Mouse (Mus musculus) myocyte (in vitro differentiated cells): Measurements from ENCODE around the gene Gsap. TPM values are rescaled to one million over a fixed set of nuclear protein-coding genes. Genes with fewer than 3 reads are reported as not detected.
A peak's percentile ranks its signal among the peaks of the same experiment; 100 is the strongest.

ENCODE experiments used
- H3K27me3 ChIP-seq: one replicate; pipeline ENCODE4 v1.6.1; 2011; ENCODE audit not compliant: control insufficient read depth, insufficient read depth, insufficient read length
- H3K36me3 ChIP-seq: one replicate; pipeline ENCODE4 v1.6.1; 2011; ENCODE audit not compliant: control insufficient read depth, insufficient read depth
- H3K4me2 ChIP-seq: one replicate; pipeline ENCODE4 v1.6.1; 2011; ENCODE audit warnings: low read depth, control low read depth
- H3K4me3 ChIP-seq: one replicate; pipeline ENCODE4 v1.5.1; 2011; ENCODE audit warnings: mild to moderate bottlenecking, control low read depth, moderate library complexity
- H3K79me2 ChIP-seq: one replicate; pipeline ENCODE4 v1.6.1; 2011; ENCODE audit not compliant: control insufficient read depth, insufficient read depth
- H3ac ChIP-seq: one replicate; pipeline ENCODE4 v1.6.1; 2011; ENCODE audit not compliant: control insufficient read depth, insufficient read length
- CEBPB ChIP-seq: IDR thresholded peaks from 2 replicates; pipeline ENCODE4 v1.6.1; 2011; ENCODE audit warnings: mild to moderate bottlenecking, moderate library complexity; ENCODE audit not compliant: poor library complexity, insufficient read depth, severe bottlenecking
- E2F4 ChIP-seq: IDR thresholded peaks from one replicate; pipeline ENCODE4 v1.6.1; 2011; ENCODE audit warnings: mild to moderate bottlenecking, control low read depth, moderate library complexity; ENCODE audit not compliant: insufficient read depth
- MAX ChIP-seq: IDR thresholded peaks from one replicate; pipeline ENCODE4 v1.6.1; 2011; ENCODE audit warnings: low read depth, mild to moderate bottlenecking, control low read depth
- MYOD1 ChIP-seq, 3 experiments: IDR thresholded peaks; one replicate each; pipeline ENCODE4 v1.6.1; 2011; ENCODE audit warnings: control low read depth in 2 of 3, low read depth in 2 of 3, mild to moderate bottlenecking in 2 of 3, moderate library complexity in 1 of 3; ENCODE audit not compliant: insufficient read length in 2 of 3, control insufficient read depth in 1 of 3
- MYOG ChIP-seq, 3 experiments: IDR thresholded peaks; one replicate each; pipeline ENCODE4 v1.6.1; 2011; ENCODE audit warnings: control low read depth in 2 of 3, low read depth in 2 of 3, mild to moderate bottlenecking in 2 of 3; ENCODE audit not compliant: insufficient read length in 2 of 3, control insufficient read depth in 1 of 3, insufficient read depth in 1 of 3
- POLR2A ChIP-seq: IDR thresholded peaks from one replicate; pipeline ENCODE4 v1.6.1; 2011; ENCODE audit warnings: low read depth, mild to moderate bottlenecking, control low read depth, moderate library complexity; ENCODE audit not compliant: insufficient read length
- POLR2AphosphoS2 ChIP-seq: IDR thresholded peaks from one replicate; pipeline ENCODE4 v1.6.1; 2011; ENCODE audit warnings: low read depth, control low read depth; ENCODE audit not compliant: insufficient read length
- REST ChIP-seq: IDR thresholded peaks from one replicate; pipeline ENCODE4 v1.6.1; 2011; ENCODE audit warnings: mild to moderate bottlenecking, control low read depth, moderate library complexity; ENCODE audit not compliant: insufficient read depth, insufficient read length
- SRF ChIP-seq: IDR thresholded peaks from one replicate; pipeline ENCODE4 v1.6.1; 2011; ENCODE audit warnings: low read depth; ENCODE audit not compliant: control insufficient read depth, insufficient read length
- TCF12 ChIP-seq: IDR thresholded peaks from one replicate; pipeline ENCODE4 v1.6.1; 2011; ENCODE audit warnings: mild to moderate bottlenecking, control low read depth; ENCODE audit not compliant: poor library complexity, insufficient read depth, severe bottlenecking
- TCF3 ChIP-seq: IDR thresholded peaks from one replicate; pipeline ENCODE4 v1.6.1; 2011; ENCODE audit warnings: low read depth, control low read depth; ENCODE audit not compliant: insufficient read length
- USF1 ChIP-seq: IDR thresholded peaks from one replicate; pipeline ENCODE4 v1.6.1; 2011; ENCODE audit warnings: low read depth, mild to moderate bottlenecking, control low read depth, moderate library complexity
- polyA plus RNA-seq: library from polyadenylated mRNA; unstranded; fragments of >200 nt; fragmentation: generic; extraction: Trizol; gene quantifications from one replicate; pipeline ENCODE4 v1.2.1, GENCODE M21; 2012; ENCODE audit warnings: missing spikeins

Gsap gene
- polyA plus RNA-seq, 1 experiment = 2.6 TPM

- Histone ChIP-seq H3K4me3 (no peak overlapping the region), H3K79me2 (no peaks in the 10 kb centered on the region), H3K27me3 (no peaks in the 10 kb centered on the region), H3ac (no peak overlapping the region), H3K36me3 (no peaks in the 10 kb centered on the region), H3K4me2 (no peak overlapping the region)
- TF ChIP-seq REST = no peak
- no peak for TF ChIP-seq MYOD1 (IDR thresholded peaks at IDR 0.05; ENCODE audit: control insufficient read depth in 1 of 3, insufficient read length in 2 of 3, low read depth in 2 of 3)
- TF ChIP-seq USF1 = no peak
- no peak for TF ChIP-seq POLR2AphosphoS2
- TF ChIP-seq CEBPB = no peak
- no peak for TF ChIP-seq TCF3
- no peak for TF ChIP-seq POLR2A
Measured at GRCm38 (mm10) chr5:21143032-21143431, 43.0 kb upstream of the Gsap start.

- Histone ChIP-seq H3K4me2 (peak overlapping the region; percentile 68), H3K36me3 (no peaks in the 10 kb centered on the region), H3K4me3 (no peak overlapping the region), H3K27me3 (no peaks in the 10 kb centered on the region), H3K79me2 (no peaks in the 10 kb centered on the region), H3ac (no peak overlapping the region)
- no peak for TF ChIP-seq POLR2AphosphoS2
- TF ChIP-seq USF1 = peak; percentile 33
- TF ChIP-seq MAX = peak; percentile 49
- no peak for TF ChIP-seq E2F4
- TF ChIP-seq REST = no peak
- TF ChIP-seq MYOD1 (IDR thresholded peaks at IDR 0.05; ENCODE audit: control insufficient read depth in 1 of 3, insufficient read length in 2 of 3, low read depth in 2 of 3) = peak; percentile 95 to 100 (median 100)
- TF ChIP-seq POLR2A = no peak
- TF ChIP-seq MYOG (IDR thresholded peaks at IDR 0.05; ENCODE audit: control insufficient read depth in 1 of 3, insufficient read depth in 1 of 3, insufficient read length in 2 of 3, low read depth in 2 of 3) = peak; percentile 98 to 100 (median 100)
- peak; percentile 71; the same call in 1 of the 2 replicates for TF ChIP-seq CEBPB
- peak; percentile 99 for TF ChIP-seq TCF12
- peak; percentile 79 for TF ChIP-seq SRF
- TF ChIP-seq TCF3 = peak; percentile 97
Measured at GRCm38 (mm10) chr5:21144506-21145169, 41.4 kb upstream of the Gsap start.

- Histone ChIP-seq H3K27me3 (no peaks in the 10 kb centered on the region), H3ac (no peak overlapping the region), H3K4me2 (no peak overlapping the region), H3K4me3 (no peak overlapping the region), H3K36me3 (no peaks in the 10 kb centered on the region), H3K79me2 (no peaks in the 10 kb centered on the region)
- TF ChIP-seq TCF3 (no peak), CEBPB (no peak), MAX (no peak), MYOD1 (IDR thresholded peaks at IDR 0.05; ENCODE audit: control insufficient read depth in 1 of 3, insufficient read length in 2 of 3, low read depth in 2 of 3) (peak in 2 of 3 experiments; percentile 71 to 84), MYOG (IDR thresholded peaks at IDR 0.05; ENCODE audit: control insufficient read depth in 1 of 3, insufficient read depth in 1 of 3, insufficient read length in 2 of 3, low read depth in 2 of 3) (peak in 2 of 3 experiments; percentile 39 to 47)
Measured at GRCm38 (mm10) chr5:21148358-21148757, 37.7 kb upstream of the Gsap start.

- no peaks in the 10 kb centered on the region for H3K36me3 ChIP-seq
- no peaks in the 10 kb centered on the region for H3K79me2 ChIP-seq
- H3ac ChIP-seq = no peak overlapping the region
- no peaks in the 10 kb centered on the region for H3K27me3 ChIP-seq
- no peak for TF ChIP-seq TCF12
- no peak for TF ChIP-seq MAX
- TF ChIP-seq SRF = no peak
- TF ChIP-seq MYOG (IDR thresholded peaks at IDR 0.05; ENCODE audit: control insufficient read depth in 1 of 3, insufficient read depth in 1 of 3, insufficient read length in 2 of 3, low read depth in 2 of 3) = no peak
- TF ChIP-seq USF1 = no peak
- TF ChIP-seq MYOD1 (IDR thresholded peaks at IDR 0.05; ENCODE audit: control insufficient read depth in 1 of 3, insufficient read length in 2 of 3, low read depth in 2 of 3) = no peak
- TF ChIP-seq CEBPB = no peak
- no peak for TF ChIP-seq POLR2AphosphoS2
- no peak for TF ChIP-seq POLR2A
- TF ChIP-seq REST = no peak
- no peak for TF ChIP-seq TCF3
- no peak for TF ChIP-seq E2F4
- H3K4me2 ChIP-seq = no peak overlapping the region
- H3K4me3 ChIP-seq = no peak overlapping the region
Measured at GRCm38 (mm10) chr5:21153672-21154071, 32.4 kb upstream of the Gsap start.

- H3K79me2 ChIP-seq = no peaks in the 10 kb centered on the region
- H3ac ChIP-seq = no peak overlapping the region
- H3K36me3 ChIP-seq = no peaks in the 10 kb centered on the region
- no peak overlapping the region for H3K4me2 ChIP-seq
- no peak overlapping the region for H3K4me3 ChIP-seq
- H3K27me3 ChIP-seq = no peaks in the 10 kb centered on the region
- TF ChIP-seq MYOD1 (IDR thresholded peaks at IDR 0.05; ENCODE audit: control insufficient read depth in 1 of 3, insufficient read length in 2 of 3, low read depth in 2 of 3) (no peak), CEBPB (no peak), POLR2A (no peak), TCF3 (no peak), POLR2AphosphoS2 (no peak), TCF12 (no peak)
Measured at GRCm38 (mm10) chr5:21156770-21157169, 29.3 kb upstream of the Gsap start.
